Mouse (Mus musculus) adipocyte (in vitro differentiated cells): Measurements from ENCODE around the gene Dusp10.

Experiments used
- DNase-seq: peaks from one replicate; pipeline ENCODE4 v3.0.0-alpha.2; 2016; ENCODE audit warnings: low spot score

Gene Dusp10

GRCm38 (mm10) chr1:184100927-184101749 lies 88.0 kb downstream of the Dusp10 start:
- no peak for DNase-seq

GRCm38 (mm10) chr1:184101750-184102046 lies 88.6 kb downstream of the Dusp10 start:
- DNase-seq: no peak

GRCm38 (mm10) chr1:184106832-184107231 lies 93.7 kb downstream of the Dusp10 start:
- no peak for DNase-seq

- DNase-seq: no peak
These were observed 94.3 kb downstream of the Dusp10 start for GRCm38 (mm10) chr1:184107448-184107847.

- no peak for DNase-seq
These were observed 95.2 kb downstream of the Dusp10 start for GRCm38 (mm10) chr1:184108254-184108653.

GRCm38 (mm10) chr1:184117586-184117985 lies 104.5 kb downstream of the Dusp10 start:
- no peak for DNase-seq

- no peak for DNase-seq
These were observed 104.9 kb downstream of the Dusp10 start for GRCm38 (mm10) chr1:184117991-184118390.

- DNase-seq: no peak
These were observed 105.5 kb downstream of the Dusp10 start for GRCm38 (mm10) chr1:184118586-184118985.
